Mouse (Mus musculus) splenic B cell, adult 2 months (primary cell): Measurements from ENCODE around the gene Micu1.
"Not testable (repeated sequence)": the region's sequence is repeated elsewhere in the genome, so short reads cannot be mapped to it uniquely, and the experiment has no call there.

ENCODE experiments used
- DNase-seq: peaks from one replicate; pipeline ENCODE4 v3.0.0-alpha.2; 2011; ENCODE audit warnings: low read depth, low spot score
- H3K27me3 ChIP-seq: 2 replicates; pipeline ENCODE4 v1.6.1; 2012; ENCODE audit warnings: mild to moderate bottlenecking, low read length, moderate library complexity, mixed read lengths; ENCODE audit not compliant: control insufficient read depth, poor library complexity, insufficient read depth, severe bottlenecking
- H3K36me3 ChIP-seq: 2 replicates; pipeline ENCODE4 v1.6.1; 2012; ENCODE audit warnings: mild to moderate bottlenecking, low read length, moderate library complexity, mixed read lengths; ENCODE audit not compliant: control insufficient read depth, poor library complexity, insufficient read depth, severe bottlenecking

The Micu1 gene

GRCm38 (mm10) chr10:59849371-59849770, 147.1 kb downstream of the Micu1 start:
- no peak for DNase-seq
- no peaks in the 10 kb centered on the region; the same call in 1 of the 2 replicates for H3K36me3 ChIP-seq
- no peaks in the 10 kb centered on the region for H3K27me3 ChIP-seq

- no peaks in the 10 kb centered on the region for H3K27me3 ChIP-seq
- DNase-seq: no peak
Observed at GRCm38 (mm10) chr10:59857157-59857556, 154.9 kb downstream of the Micu1 start.

GRCm38 (mm10) chr10:59860684-59861083, 158.4 kb downstream of the Micu1 start:
- no peak for DNase-seq
- H3K27me3 ChIP-seq: no peaks in the 10 kb centered on the region
- peaks cover 3% of the 10 kb centered on the region; the same call in 1 of the 2 replicates for H3K36me3 ChIP-seq

More at GRCm38 (mm10) chr10:59857157-59857556, 154.9 kb downstream of the Micu1 start:
- peaks cover 3% of the 10 kb centered on the region; the same call in 1 of the 2 replicates for H3K36me3 ChIP-seq

- no peak for DNase-seq
- Histone ChIP-seq H3K36me3 (peaks cover 3% of the 10 kb centered on the region; the same call in 1 of the 2 replicates), H3K27me3 (no peaks in the 10 kb centered on the region)
Observed at GRCm38 (mm10) chr10:59861201-59861600, 158.9 kb downstream of the Micu1 start.

GRCm38 (mm10) chr10:59862816-59863440, 160.7 kb downstream of the Micu1 start:
- H3K27me3 ChIP-seq: no peaks in the 10 kb centered on the region
- H3K36me3 ChIP-seq: peaks cover 3% of the 10 kb centered on the region; the same call in 1 of the 2 replicates
- DNase-seq: no peak

GRCm38 (mm10) chr10:59863620-59864019, 161.3 kb downstream of the Micu1 start:
- no peak for DNase-seq
- Histone ChIP-seq H3K36me3 (peaks cover 3% of the 10 kb centered on the region; the same call in 1 of the 2 replicates), H3K27me3 (no peaks in the 10 kb centered on the region)

- no peaks in the 10 kb centered on the region for H3K27me3 ChIP-seq
- DNase-seq: peak; percentile 66
- H3K36me3 ChIP-seq: 0 out of 2 replicates have a peak, but pooled peaks cover under 1% of the 10 kb centered on the region
Observed at GRCm38 (mm10) chr10:59864232-59864875, 162.1 kb downstream of the Micu1 start.

GRCm38 (mm10) chr10:59864884-59865726, 162.8 kb downstream of the Micu1 start:
- H3K27me3 ChIP-seq: no peaks in the 10 kb centered on the region
- DNase-seq: peak; percentile 93
- H3K36me3 ChIP-seq: no peaks in the 10 kb centered on the region

- H3K27me3 ChIP-seq: no peaks in the 10 kb centered on the region
- DNase-seq: no peak
Observed at GRCm38 (mm10) chr10:59868266-59868665, 166.0 kb downstream of the Micu1 start.

GRCm38 (mm10) chr10:59870038-59870437, 167.8 kb downstream of the Micu1 start:
- DNase-seq: no peak
- Histone ChIP-seq H3K36me3 (no peaks in the 10 kb centered on the region), H3K27me3 (no peaks in the 10 kb centered on the region)

More at GRCm38 (mm10) chr10:59868266-59868665, 166.0 kb downstream of the Micu1 start:
- no peaks in the 10 kb centered on the region for H3K36me3 ChIP-seq

- DNase-seq, H3K27me3 ChIP-seq, H3K36me3 ChIP-seq: not testable (repeated sequence)
Observed at GRCm38 (mm10) chr10:59872651-59873050, 170.4 kb downstream of the Micu1 start.

GRCm38 (mm10) chr10:59873206-59873605, 170.9 kb downstream of the Micu1 start:
- DNase-seq: no peak
- no peaks in the 10 kb centered on the region for H3K36me3 ChIP-seq
- no peaks in the 10 kb centered on the region for H3K27me3 ChIP-seq

GRCm38 (mm10) chr10:59873613-59874012, 171.3 kb downstream of the Micu1 start:
- no peaks in the 10 kb centered on the region for H3K36me3 ChIP-seq
- H3K27me3 ChIP-seq: no peaks in the 10 kb centered on the region
- no peak for DNase-seq

GRCm38 (mm10) chr10:59875396-59875795, 173.1 kb downstream of the Micu1 start:
- Histone ChIP-seq H3K36me3 (no peaks in the 10 kb centered on the region), H3K27me3 (no peaks in the 10 kb centered on the region)
- no peak for DNase-seq

GRCm38 (mm10) chr10:59876698-59877097, 174.4 kb downstream of the Micu1 start:
- not testable (repeated sequence) for H3K36me3 ChIP-seq, DNase-seq, H3K27me3 ChIP-seq
